Mouse (Mus musculus): Measurements from ENCODE around the gene Etv6. TPM values are rescaled to one million over a fixed set of nuclear protein-coding genes. Genes with fewer than 3 reads are reported as not detected.
A peak's percentile ranks its signal among the peaks of the same experiment; 100 is the strongest.

Gene Etv6
- total RNA-seq (2012; rRNA removed) (12.6 and 12.9 TPM in 2 replicates), polyA plus RNA-seq (2012; ENCODE audit: insufficient read depth in 1 of 2, insufficient read length in 2 of 2, low read depth in 1 of 2, low replicate concordance in 2 of 2, missing spikeins in 1 of 2) (10 to 100 TPM in 1 of 2 experiments, not detected in 1; 25.9 TPM)

DNA sequence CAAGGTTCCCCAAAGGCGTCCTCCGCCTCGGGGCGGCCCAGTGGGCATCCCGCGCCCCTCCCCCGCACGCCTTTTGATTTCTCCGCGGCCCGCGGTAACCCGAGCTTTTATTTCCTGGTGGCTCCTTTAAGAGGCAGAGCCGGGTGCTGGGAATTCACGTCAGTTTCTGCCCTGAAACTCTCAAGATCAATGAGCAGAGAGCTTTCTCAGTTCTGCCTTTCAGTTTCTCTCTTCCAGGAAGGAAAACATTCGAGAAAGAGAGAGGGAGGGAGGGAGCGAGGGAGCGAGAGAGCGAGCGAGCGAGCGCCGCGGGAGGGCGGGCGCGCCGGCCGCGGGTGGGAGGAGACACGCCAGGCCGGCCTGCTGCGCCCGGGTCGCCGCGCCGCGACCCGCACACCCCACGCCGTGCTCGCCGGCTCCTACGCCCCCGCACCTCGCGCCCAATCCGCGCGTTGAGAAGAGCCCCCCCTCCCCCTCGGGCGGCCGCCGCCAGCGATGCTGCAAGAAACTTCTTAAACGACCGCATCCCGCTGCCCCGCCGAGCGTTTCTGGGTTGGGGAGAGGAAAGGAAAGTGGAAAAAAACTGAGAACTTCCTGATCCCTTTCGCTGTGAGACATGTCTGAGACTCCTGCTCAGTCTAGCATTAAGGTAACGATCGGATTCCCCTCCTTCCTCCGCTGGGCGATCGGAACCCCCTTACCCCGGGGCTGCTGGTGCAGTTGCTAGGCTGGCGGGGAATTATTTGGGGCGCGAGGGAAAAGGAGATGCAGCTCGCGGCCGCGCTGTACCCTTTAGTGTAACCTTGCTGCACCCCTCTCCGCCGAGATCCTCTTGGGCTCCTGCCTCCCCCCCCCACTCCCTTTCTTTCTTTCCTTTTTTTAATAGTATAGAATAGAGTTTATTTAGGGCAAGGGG, at the start of gene Etv6:
Etv6 (plus strand) TSS at position 211 of the 916 bp plus-strand sequence.
- Histone ChIP-seq H3K27ac (ENCODE audit: control insufficient read depth, low read depth, low read length) (peak within 1 kb of the TSS; percentile 92), H3K4me1 (ENCODE audit: control insufficient read depth in 1 of 2, insufficient read depth in 2 of 2, low read length in 2 of 2) (peaks cover 3 to 27% of the 10 kb centered on the region in 2 experiments; a peak in 3 of 4 replicates), H3K27me3 (ENCODE audit: control insufficient read depth in 1 of 2, insufficient read depth in 2 of 2, low read length in 2 of 2) (no peaks in the 10 kb centered on the region), H3K9ac (ENCODE audit: control insufficient read depth, low read depth, low read length, poor library complexity, severe bottlenecking) (peak within 1 kb of the TSS; percentile 84), H3K79me2 (ENCODE audit: control insufficient read depth, insufficient read depth, low read length, poor library complexity) (peaks cover 47% of the 10 kb centered on the region), H3K4me3 (ENCODE audit: control insufficient read depth in 1 of 2, insufficient read depth in 1 of 2, low read depth in 2 of 2, low read length in 2 of 2) (peak within 1 kb of the TSS; percentile 83 to 92), H3K9me3 (replicated peaks; ENCODE audit: insufficient read depth, low read length) (no peaks in the 10 kb centered on the region), H3K36me3 (ENCODE audit: control insufficient read depth in 1 of 2, insufficient read depth in 2 of 2, low read length in 2 of 2) (peaks cover 0 to 13% of the 10 kb centered on the region in 2 experiments; a peak in 2 of 4 replicates)
- DNase-seq (ENCODE audit: low read depth, low spot score): peak; percentile 86
- no peak for TF ChIP-seq USF2 (IDR thresholded peaks at IDR 0.05; ENCODE audit: borderline replicate concordance in 1 of 2, insufficient read depth in 1 of 2, low read depth in 1 of 2, low read length in 2 of 2)
- TF ChIP-seq POLR2AphosphoS5 (IDR thresholded peaks at IDR 0.05; ENCODE audit: borderline replicate concordance, low read depth, low read length): no peak
- TF ChIP-seq CHD1 (IDR thresholded peaks at IDR 0.05; ENCODE audit: low read depth, low read length): no peak
- peak; percentile 29; the same call in 1 of the 2 replicates for TF ChIP-seq SIN3A (IDR thresholded peaks at IDR 0.05; ENCODE audit: low read length)
- TF ChIP-seq MYC (IDR thresholded peaks at IDR 0.05; ENCODE audit: low read depth, low read length): peak; percentile 32; the same call in 1 of the 2 replicates
- no peak for TF ChIP-seq MAZ (IDR thresholded peaks at IDR 0.05; ENCODE audit: low read depth, low read length)
- peak; percentile 37; the same call in 1 of the 2 replicates for TF ChIP-seq ETS1 (IDR thresholded peaks at IDR 0.05; ENCODE audit: low read depth, low read length)
- no peak for TF ChIP-seq RCOR1 (IDR thresholded peaks at IDR 0.05; ENCODE audit: low read depth, low read length)
- no peak for TF ChIP-seq ZC3H11A (IDR thresholded peaks at IDR 0.05; ENCODE audit: low read depth, low read length)
- no peak for TF ChIP-seq CTCF (IDR thresholded peaks at IDR 0.05 in 2 of 3, conservative IDR thresholded peaks at IDR 0.05 in 1 of 3; ENCODE audit: control insufficient read depth in 1 of 3, insufficient read depth in 1 of 3, low read depth in 2 of 3, low read length in 3 of 3, poor library complexity in 1 of 3, severe bottlenecking in 1 of 3)
- TF ChIP-seq MAX (IDR thresholded peaks at IDR 0.05; ENCODE audit: low read length): no peak; the same call in none of the 2 replicates
- TF ChIP-seq KAT2A (conservative IDR thresholded peaks at IDR 0.05; ENCODE audit: low read depth, low read length): no peak
- no peak; the same call in 1 of the 2 replicates for TF ChIP-seq POLR2AphosphoS2 (IDR thresholded peaks at IDR 0.05; ENCODE audit: low read length)
- no peak for TF ChIP-seq TAL1 (IDR thresholded peaks at IDR 0.05; ENCODE audit: low read length)
- no peak; the same call in 1 of the 2 replicates for TF ChIP-seq ELF1 (IDR thresholded peaks at IDR 0.05; ENCODE audit: low read depth, low read length)
- TF ChIP-seq ZNF384 (IDR thresholded peaks at IDR 0.05; ENCODE audit: low read depth, low read length): no peak
- TF ChIP-seq RAD21 (IDR thresholded peaks at IDR 0.05; ENCODE audit: low read depth, low read length): no peak
- TF ChIP-seq UBTF (IDR thresholded peaks at IDR 0.05; ENCODE audit: borderline replicate concordance, insufficient read depth, low read depth, low read length): 0 out of 2 replicates have a peak, but pooled peaks have one; percentile 30
- peak; percentile 26 for TF ChIP-seq MXI1 (IDR thresholded peaks at IDR 0.05; ENCODE audit: low read depth, low read length)
- 0 out of 2 replicates have a peak, but pooled peaks have one; percentile 4 for TF ChIP-seq TCF12 (IDR thresholded peaks at IDR 0.05; ENCODE audit: low read depth, low read length)
- no peak for TF ChIP-seq SMC3 (IDR thresholded peaks at IDR 0.05; ENCODE audit: low read depth, low read length)
- peak; percentile 29; the same call in 1 of the 2 replicates for TF ChIP-seq NELFE (IDR thresholded peaks at IDR 0.05; ENCODE audit: low read depth, low read length)
- no peak for TF ChIP-seq CHD2 (IDR thresholded peaks at IDR 0.05; ENCODE audit: low read length)
- no peak for TF ChIP-seq USF1 (IDR thresholded peaks at IDR 0.05; ENCODE audit: low read depth, low read length)
- no peak for TF ChIP-seq BHLHE40 (IDR thresholded peaks at IDR 0.05; ENCODE audit: borderline replicate concordance, low read depth, low read length)
- no peak for TF ChIP-seq E2F4 (IDR thresholded peaks at IDR 0.05; ENCODE audit: borderline replicate concordance, low read depth, low read length)
- TF ChIP-seq JUND (IDR thresholded peaks at IDR 0.05; ENCODE audit: low read depth, low read length): no peak
- peak; percentile 47; the same call in 1 of the 2 replicates for TF ChIP-seq HCFC1 (IDR thresholded peaks at IDR 0.05; ENCODE audit: low read depth, low read length)
- no peak for TF ChIP-seq MYB (IDR thresholded peaks at IDR 0.05; ENCODE audit: low read depth, low read length)
- no peak for TF ChIP-seq MAFK (IDR thresholded peaks at IDR 0.05; ENCODE audit: borderline replicate concordance, low read depth, low read length)
- TF ChIP-seq MEF2A (IDR thresholded peaks at IDR 0.05; ENCODE audit: extremely low read depth, insufficient replicate concordance, low read depth, low read length, poor library complexity, severe bottlenecking): no peak
- TF ChIP-seq NRF1 (IDR thresholded peaks at IDR 0.05; ENCODE audit: insufficient read depth, low read depth, low read length, poor library complexity, severe bottlenecking): no peak
- TF ChIP-seq GABPA (IDR thresholded peaks at IDR 0.05; ENCODE audit: low read depth, low read length): no peak
